Mouse (Mus musculus) forebrain, embryonic 14.5 days (tissue): ENCODE measurements around the gene Hacd2. TPM values are rescaled to one million over a fixed set of nuclear protein-coding genes. Genes with fewer than 3 reads are reported as not detected.

ENCODE experiments used
- ATAC-seq: fragments of 200-750 bp; cut with Nextera tagmentation; 2 replicates; pipeline ENCODE4 v1.8.0; 2017; ENCODE audit warnings: mild to moderate bottlenecking, moderate library complexity
- DNase-seq: peaks from one replicate; pipeline ENCODE4 v3.0.0-alpha.2; 2015; ENCODE audit warnings: low spot score
- H3K27ac ChIP-seq: fragments of 300-500 bp; sonication (generic); 2 replicates; pipeline ENCODE4 v1.5.1; 2014; ENCODE audit warnings: low read depth, mild to moderate bottlenecking, control low read depth, low read length, moderate library complexity
- H3K27me3 ChIP-seq: fragments of 300-500 bp; sonication (generic); replicated peaks from 2 replicates; pipeline ENCODE4 v1.6.1; 2014; ENCODE audit warnings: low read length, control low read depth, mixed read lengths; ENCODE audit not compliant: control insufficient read depth, insufficient read depth
- H3K36me3 ChIP-seq: fragments of 300-500 bp; sonication (generic); 2 replicates; pipeline ENCODE4 v1.6.1; 2014; ENCODE audit warnings: low read length, control low read depth; ENCODE audit not compliant: control insufficient read depth, insufficient read depth
- H3K4me1 ChIP-seq: fragments of 300-500 bp; sonication (generic); 2 replicates; pipeline ENCODE4 v1.6.1; 2014; ENCODE audit warnings: antibody characterized with exemption, low read length, control low read depth; ENCODE audit not compliant: control insufficient read depth, insufficient read depth
- H3K4me2 ChIP-seq: fragments of 300-500 bp; sonication (generic); 2 replicates; pipeline ENCODE4 v1.6.1; 2014; ENCODE audit warnings: mild to moderate bottlenecking, control low read depth, low read length
- H3K4me3 ChIP-seq: fragments of 300-500 bp; sonication (generic); 2 replicates; pipeline ENCODE4 v1.5.1; 2014; ENCODE audit warnings: low read depth, low read length, control low read depth
- H3K9ac ChIP-seq: fragments of 300-500 bp; sonication (generic); 2 replicates; pipeline ENCODE4 v1.6.1; 2014; ENCODE audit warnings: mild to moderate bottlenecking, low read length, control low read depth, moderate library complexity
- H3K9me3 ChIP-seq: fragments of 300-500 bp; sonication (generic); replicated peaks from 2 replicates; pipeline ENCODE4 v1.6.1; 2016; ENCODE audit warnings: low read length, control low read depth, mixed read lengths; ENCODE audit not compliant: control insufficient read depth
- WGBS: fragments of 180-500 bp; shearing (Covaris S2); extraction: QIAGEN DNeasy Blood & Tissue Kit; methylation state at CpG from one replicate; pipeline ENCODE4 v1.1.7; 2014; 5-methylcytosine and 5-hydroxymethylcytosine counted together
- polyA plus RNA-seq: library from polyadenylated mRNA; unstranded; fragments of >200 nt; fragmentation: Nextera tagmentation; extraction: Ambion mirVana; gene quantifications from 2 replicates; pipeline ENCODE4 v1.2.1, GENCODE M21; 2014

The Hacd2 gene
- polyA plus RNA-seq, 1 experiment from 2014 or later = 32.1 TPM

DNA sequence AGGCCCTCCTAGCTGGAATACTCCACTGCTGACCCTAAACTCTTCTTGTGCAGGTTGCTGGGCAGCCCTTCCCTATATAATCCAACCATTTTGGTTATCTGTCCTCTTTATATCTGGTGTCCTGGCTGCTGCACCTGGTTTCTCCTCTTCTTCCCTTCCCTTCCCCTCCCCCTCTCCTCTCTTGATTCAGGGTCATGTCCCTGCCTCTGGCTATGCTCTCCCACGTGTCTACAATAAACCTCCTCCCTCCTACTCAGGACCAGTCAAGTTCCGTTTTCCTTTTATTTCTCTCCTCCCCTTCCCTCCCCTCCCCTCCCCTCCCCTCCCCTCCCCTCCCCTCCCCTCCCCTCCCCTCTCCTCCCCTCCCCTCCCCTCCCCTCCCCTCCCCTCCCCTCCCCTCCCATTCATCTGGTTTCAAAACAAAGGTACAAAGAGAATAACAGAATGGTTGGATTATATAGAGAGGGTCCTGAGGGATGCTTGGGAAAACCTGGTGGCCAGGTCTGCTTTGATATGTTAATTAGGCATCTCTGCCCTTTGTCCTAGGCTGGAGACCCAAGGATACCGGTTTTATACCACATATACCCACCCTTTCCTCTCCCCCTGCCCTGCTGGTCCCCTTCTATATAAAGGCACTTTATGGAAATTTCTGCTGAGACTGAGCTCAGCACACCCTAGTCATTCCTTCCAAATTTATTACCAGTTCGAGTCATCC, 16.3 kb downstream of the Hacd2 start:
- no peaks in the 10 kb centered on the region for H3K27me3 ChIP-seq
- H3K36me3 ChIP-seq = peaks cover 13% of the 10 kb centered on the region; the same call in 1 of the 2 replicates
- H3K9me3 ChIP-seq = no peaks in the 10 kb centered on the region
- WGBS = 12% methylated on average over 4 of the region's 4 CpGs
- H3K27ac ChIP-seq = no peak overlapping the region
- H3K4me2 ChIP-seq = no peak overlapping the region
- ATAC-seq (no peak), DNase-seq (no peak)
- no peak overlapping the region for H3K4me3 ChIP-seq
- no peaks in the 10 kb centered on the region for H3K4me1 ChIP-seq
- H3K9ac ChIP-seq = no peak overlapping the region

DNA sequence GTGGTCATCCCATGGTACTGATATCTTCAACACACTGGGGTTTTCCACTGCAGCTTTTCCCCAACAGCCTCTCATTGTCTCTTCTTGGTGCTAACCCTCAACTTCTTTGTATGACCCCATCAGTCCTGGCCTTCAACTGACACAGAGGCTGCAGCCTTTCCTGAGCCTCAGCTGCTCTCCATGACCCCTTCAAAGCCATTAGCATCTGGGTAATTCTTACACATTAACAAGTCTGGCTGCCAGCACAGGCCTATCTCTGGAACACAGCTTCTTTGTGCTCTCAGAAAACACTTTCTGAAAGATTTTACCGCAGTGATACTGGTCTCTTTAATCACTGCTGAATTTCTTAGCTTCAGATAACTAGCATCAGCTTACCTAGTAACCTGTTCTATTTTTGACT, 17.9 kb downstream of the Hacd2 start:
- Histone ChIP-seq H3K4me3 (no peak overlapping the region), H3K36me3 (peaks cover 13% of the 10 kb centered on the region; the same call in 1 of the 2 replicates), H3K4me1 (no peaks in the 10 kb centered on the region), H3K4me2 (no peak overlapping the region), H3K27me3 (no peaks in the 10 kb centered on the region), H3K9me3 (no peaks in the 10 kb centered on the region), H3K27ac (no peak overlapping the region; the same call in 1 of the 2 replicates), H3K9ac (no peak overlapping the region)
- 57% methylated on average over 1 of the region's 1 CpGs for WGBS
- no peak for ATAC-seq
- no peak for DNase-seq

DNA sequence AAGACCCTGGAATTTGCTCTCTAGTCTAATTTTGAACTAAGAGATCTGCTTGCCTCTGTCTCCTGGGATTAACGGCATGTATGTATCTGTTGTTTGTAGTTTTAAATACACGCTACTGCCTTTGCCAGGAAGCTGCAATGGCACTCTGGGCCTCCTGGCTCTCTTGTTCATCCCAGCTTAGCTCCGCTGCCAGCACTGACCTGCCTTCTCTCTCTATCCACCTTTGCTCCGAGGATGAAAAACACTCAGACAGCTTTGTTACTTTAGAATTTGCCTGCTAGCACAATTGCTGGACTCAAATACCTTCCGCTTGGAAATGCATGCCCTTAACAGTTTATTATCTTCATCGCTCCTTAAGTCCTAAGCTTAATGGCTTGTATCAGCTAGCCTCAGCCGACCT, 18.8 kb downstream of the Hacd2 start:
- H3K4me3 ChIP-seq = no peak overlapping the region
- ATAC-seq (no peak), DNase-seq (no peak)
- 88% methylated on average over 7 of the region's 7 CpGs for WGBS
- H3K27me3 ChIP-seq = no peaks in the 10 kb centered on the region
- H3K4me2 ChIP-seq = no peak overlapping the region
- no peak overlapping the region for H3K27ac ChIP-seq
- no peaks in the 10 kb centered on the region for H3K9me3 ChIP-seq
- peaks cover 13% of the 10 kb centered on the region; the same call in 1 of the 2 replicates for H3K36me3 ChIP-seq
- H3K4me1 ChIP-seq = no peaks in the 10 kb centered on the region
- no peak overlapping the region for H3K9ac ChIP-seq

GRCm38 (mm10) chr16:35046081-35046775, 24.0 kb downstream of the Hacd2 start:
- Histone ChIP-seq H3K4me1 (no peaks in the 10 kb centered on the region), H3K9me3 (no peaks in the 10 kb centered on the region), H3K9ac (no peak overlapping the region), H3K36me3 (peaks cover 9% of the 10 kb centered on the region; the same call in 1 of the 2 replicates), H3K27ac (no peak overlapping the region), H3K4me2 (no peak overlapping the region), H3K27me3 (no peaks in the 10 kb centered on the region), H3K4me3 (no peak overlapping the region)
- DNase-seq (no peak), ATAC-seq (no peak)
- 84% methylated on average over 6 of the region's 6 CpGs for WGBS

DNA sequence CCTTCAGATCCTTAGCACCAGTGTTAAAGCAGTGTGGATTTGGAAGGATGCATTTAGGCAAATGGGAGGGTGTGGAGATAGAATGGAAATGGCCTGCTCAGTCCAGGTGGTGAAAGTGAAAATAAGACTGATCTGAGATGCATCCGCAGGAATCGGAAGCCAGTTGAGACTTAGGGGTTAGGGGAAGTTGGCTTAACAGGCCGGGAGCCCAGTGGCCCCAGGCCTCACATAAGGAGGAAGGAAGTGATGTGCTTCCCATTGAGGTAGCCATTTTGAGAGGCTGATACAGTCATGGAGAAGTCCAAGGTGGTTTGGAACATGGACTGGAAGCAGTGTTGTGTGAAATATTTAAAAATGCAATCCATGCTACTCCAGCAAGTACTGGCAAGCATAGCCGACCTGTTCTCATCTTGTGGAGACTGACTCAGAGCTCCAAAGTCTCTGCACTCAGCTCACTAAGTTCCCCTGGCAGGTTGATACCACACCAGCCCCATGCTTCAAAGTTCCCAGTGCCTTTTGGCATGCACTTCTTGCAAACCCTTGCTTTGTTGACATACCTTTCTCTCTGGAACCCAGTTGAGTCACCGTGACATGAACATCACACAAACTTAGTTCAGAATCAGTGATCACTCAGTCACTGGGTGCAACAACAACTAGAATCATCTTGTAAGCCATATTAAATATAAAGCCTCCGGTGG, 25.2 kb downstream of the Hacd2 start:
- H3K27ac ChIP-seq = no peak overlapping the region
- H3K27me3 ChIP-seq = no peaks in the 10 kb centered on the region
- no peak overlapping the region for H3K9ac ChIP-seq
- no peak for DNase-seq
- H3K4me2 ChIP-seq = no peak overlapping the region
- H3K9me3 ChIP-seq = no peaks in the 10 kb centered on the region
- H3K4me3 ChIP-seq = no peak overlapping the region
- no peaks in the 10 kb centered on the region for H3K4me1 ChIP-seq
- 93% methylated on average over 6 of the region's 6 CpGs for WGBS
- ATAC-seq = no peak
- peaks cover 7% of the 10 kb centered on the region; the same call in 1 of the 2 replicates for H3K36me3 ChIP-seq

DNA sequence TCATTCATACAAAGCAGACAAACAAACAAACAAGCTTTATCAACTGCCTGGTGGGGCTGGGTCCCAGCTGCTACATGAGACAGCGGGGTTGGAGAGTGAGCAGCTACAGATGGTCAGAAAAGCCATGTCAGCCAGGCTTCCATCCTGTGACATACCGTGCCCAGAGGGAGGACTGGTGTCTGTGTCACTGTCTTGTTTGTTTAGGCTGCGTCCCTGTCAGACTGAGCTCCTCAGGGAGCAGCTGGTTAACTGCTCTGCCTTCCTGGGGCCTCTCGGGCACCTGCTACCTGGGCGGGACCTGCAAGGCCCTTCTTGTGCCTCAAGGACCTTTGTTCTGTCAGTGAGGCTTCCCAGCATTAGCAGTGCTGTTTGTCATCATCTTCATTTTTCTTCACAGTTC, 28.8 kb downstream of the Hacd2 start:
- ATAC-seq (no peak), DNase-seq (peak; percentile 11)
- no peak overlapping the region for H3K4me3 ChIP-seq
- H3K27ac ChIP-seq = no peak overlapping the region
- H3K9me3 ChIP-seq = no peaks in the 10 kb centered on the region
- H3K4me2 ChIP-seq = no peak overlapping the region
- H3K36me3 ChIP-seq = peaks cover 10% of the 10 kb centered on the region; the same call in 1 of the 2 replicates
- no peak overlapping the region for H3K9ac ChIP-seq
- no peaks in the 10 kb centered on the region for H3K27me3 ChIP-seq
- WGBS = 56% methylated on average over 5 of the region's 5 CpGs
- H3K4me1 ChIP-seq = no peaks in the 10 kb centered on the region

DNA sequence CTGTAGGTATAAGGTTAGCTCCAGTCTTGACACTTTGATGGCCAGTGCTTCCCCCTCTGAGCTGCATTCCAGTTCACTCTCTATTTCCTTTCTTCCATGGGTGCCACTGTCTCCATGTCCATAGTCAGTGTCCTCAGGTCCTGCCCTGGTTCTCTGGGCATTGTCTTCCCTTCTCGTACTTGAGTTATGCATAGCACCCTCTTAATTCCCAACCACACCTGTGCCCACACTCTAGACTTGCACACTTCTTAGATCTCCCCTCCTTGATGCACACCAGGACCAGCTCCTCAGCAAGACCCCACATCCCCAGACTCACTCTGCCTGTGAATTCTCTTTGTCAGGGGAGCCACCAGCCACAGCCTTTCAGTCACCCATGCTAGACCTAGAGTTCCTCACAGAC, 30.0 kb downstream of the Hacd2 start:
- DNase-seq (no peak), ATAC-seq (no peak)
- Histone ChIP-seq H3K27me3 (no peaks in the 10 kb centered on the region), H3K4me2 (no peak overlapping the region), H3K4me1 (no peaks in the 10 kb centered on the region), H3K36me3 (peaks cover 10% of the 10 kb centered on the region; the same call in 1 of the 2 replicates), H3K9ac (no peak overlapping the region), H3K27ac (no peak overlapping the region), H3K4me3 (no peak overlapping the region), H3K9me3 (no peaks in the 10 kb centered on the region)
- 85% methylated on average over 1 of the region's 1 CpGs for WGBS

DNA sequence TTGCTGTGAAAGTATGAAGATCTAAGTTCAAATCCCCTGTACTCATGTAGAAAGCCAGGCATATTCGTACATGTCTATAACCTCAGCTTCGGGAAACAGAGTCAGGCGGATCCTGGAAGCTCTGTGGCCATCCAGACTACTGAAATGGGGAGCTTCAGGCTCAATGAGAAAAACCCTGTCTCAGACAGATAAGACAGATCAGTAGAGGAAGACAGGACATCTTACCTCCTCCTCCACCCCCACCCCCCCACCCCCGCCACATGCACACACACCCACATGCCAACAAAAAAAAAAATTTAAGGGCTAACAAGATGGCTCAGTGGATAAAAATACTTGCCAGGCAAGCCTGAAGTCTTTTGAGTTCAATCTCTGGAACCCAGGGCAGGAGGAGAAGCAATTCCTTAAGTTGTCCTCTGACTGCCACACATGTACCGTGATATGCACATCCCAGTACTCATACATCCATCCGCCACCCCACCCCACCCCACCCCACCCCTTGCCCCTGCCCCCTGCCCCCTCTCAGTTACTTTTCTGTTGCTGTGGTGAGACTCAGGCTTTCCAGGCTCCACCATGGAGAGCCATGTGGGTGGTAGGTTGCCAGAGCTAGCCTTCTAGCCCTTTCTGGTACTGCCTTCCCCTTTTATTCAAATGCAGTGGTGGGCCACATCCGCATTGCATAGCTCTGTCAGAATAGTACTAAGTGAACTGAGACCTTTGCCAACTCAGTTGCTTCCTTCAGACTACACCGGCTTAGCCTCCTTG, 32.4 kb downstream of the Hacd2 start:
- no peak overlapping the region for H3K4me2 ChIP-seq
- DNase-seq = no peak
- no peak overlapping the region for H3K27ac ChIP-seq
- H3K9ac ChIP-seq = no peak overlapping the region
- no peak overlapping the region for H3K4me3 ChIP-seq
- WGBS = 92% methylated on average over 8 of the region's 8 CpGs
- peaks cover 10% of the 10 kb centered on the region; the same call in 1 of the 2 replicates for H3K36me3 ChIP-seq
- no peak for ATAC-seq
- H3K4me1 ChIP-seq = no peaks in the 10 kb centered on the region
- H3K27me3 ChIP-seq = no peaks in the 10 kb centered on the region
- H3K9me3 ChIP-seq = no peaks in the 10 kb centered on the region
